In genomic region chr5:136790570-136791196, GRCm38 (mm10) we compare ENCODE assay signal across 7 mouse cellular contexts.
A peak's percentile ranks its signal among the peaks of the same experiment; 100 is the strongest.
DNase-seq lines count a peak whose midpoint lies in the region; ATAC-seq and TF ChIP-seq lines count a peak whose summit lies in the region.

No protein-coding gene starts in this region.

- no peak overlapping the region for H3K9ac ChIP-seq in intestine, embryonic 14.5 days (ENCODE audit: low read length)
- H3K9ac ChIP-seq in midbrain, embryonic 12.5 days (replicated peaks), result no peak overlapping the region

- no peak for TF ChIP-seq POLR2A in small intestine, adult 2 months (IDR thresholded peaks at IDR 0.05; ENCODE audit: low read depth, low read length)

- no peak overlapping the region for H3K4me2 ChIP-seq in intestine, embryonic 14.5 days (ENCODE audit: low read length)
- H3K4me2 ChIP-seq in midbrain, embryonic 12.5 days (replicated peaks), result no peak overlapping the region

- H3K4me1 ChIP-seq in intestine, embryonic 14.5 days (replicated peaks; ENCODE audit: control insufficient read depth, insufficient read depth, low read length), result no peaks in the 10 kb centered on the region
- peaks cover 8% of the 10 kb centered on the region for H3K4me1 ChIP-seq in midbrain, embryonic 12.5 days
- no peaks in the 10 kb centered on the region for H3K4me1 ChIP-seq in small intestine, adult 2 months (ENCODE audit: control insufficient read depth, insufficient read depth, insufficient read length, low read length)

- H3K4me3 ChIP-seq in intestine, embryonic 14.5 days (ENCODE audit: low read depth, low read length), result no peak overlapping the region
- no peak overlapping the region for H3K4me3 ChIP-seq in midbrain, embryonic 12.5 days
- no peak overlapping the region for H3K4me3 ChIP-seq in small intestine, adult 2 months (ENCODE audit: low read depth, low read length)

- no peaks in the 10 kb centered on the region for H3K9me3 ChIP-seq in intestine, embryonic 14.5 days (ENCODE audit: control insufficient read depth, low read length)
- H3K9me3 ChIP-seq in midbrain, embryonic 12.5 days, result no peaks in the 10 kb centered on the region

- intact Hi-C loops in gastrocnemius, postnatal 14 days (cut with DNase I; ENCODE audit: low total_unique reads), result loop anchor here (5.0 kb wide), 1 partner anchor 92 kb away; the partner anchor contains the start of gene Col26a1
- intact Hi-C loops in left cerebral cortex, postnatal 10 days (cut with DNase I), result loop anchor here (1.0 kb wide), 1 partner anchor 91 kb away; no protein-coding TSS in a partner anchor

- peak; percentile 93 for TF ChIP-seq CTCF in small intestine, adult 2 months (IDR thresholded peaks at IDR 0.05; ENCODE audit: extremely low read depth, insufficient read length, insufficient replicate concordance, low read depth, low read length)

- H3K36me3 ChIP-seq in intestine, embryonic 14.5 days (ENCODE audit: control insufficient read depth, insufficient read depth, low read length), result no peaks in the 10 kb centered on the region
- H3K36me3 ChIP-seq in midbrain, embryonic 12.5 days, result no peaks in the 10 kb centered on the region
- H3K36me3 ChIP-seq in small intestine, adult 2 months (ENCODE audit: control insufficient read depth, insufficient read depth, low read length), result no peaks in the 10 kb centered on the region

- peak; percentile 84 to 87 for DNase-seq in adrenal gland, adult 18-20 months (ENCODE audit: low spot score in 2 of 2)
- DNase-seq in embryo, embryonic 10 days (ENCODE audit: low spot score), result peak; percentile 96
- DNase-seq in gastrocnemius, postnatal 14 days, result peak; percentile 87
- DNase-seq in intestine, embryonic 14.5 days (ENCODE audit: low spot score), result peak; percentile 100
- DNase-seq in left cerebral cortex, postnatal 10 days (ENCODE audit: extremely low spot score in 1 of 2, low spot score in 2 of 2), result peak; percentile 90 to 91

- WGBS in intestine, embryonic 14.5 days, result 13% methylated on average over 11 of the region's 11 CpGs
- WGBS in midbrain, embryonic 12.5 days, result 14% methylated on average over 11 of the region's 11 CpGs
- 11% methylated on average over 11 of the region's 11 CpGs for WGBS in small intestine, adult 2 months

- H3K27me3 ChIP-seq in intestine, embryonic 14.5 days (replicated peaks; ENCODE audit: control insufficient read depth, insufficient read depth, low read length), result no peaks in the 10 kb centered on the region
- no peaks in the 10 kb centered on the region for H3K27me3 ChIP-seq in midbrain, embryonic 12.5 days
- no peaks in the 10 kb centered on the region for H3K27me3 ChIP-seq in small intestine, adult 2 months (ENCODE audit: control insufficient read depth, insufficient read depth, low read length)

- ATAC-seq in intestine, embryonic 14.5 days (replicated peaks; ENCODE audit: low FRiP score, low TSS enrichment, low read depth), result peak; percentile 78; the same call in 1 of the 2 replicates
- ATAC-seq in midbrain, embryonic 12.5 days (ENCODE audit: low FRiP score, low read depth), result peak; percentile 94

- no peak overlapping the region for H3K27ac ChIP-seq in intestine, embryonic 14.5 days (ENCODE audit: low read depth)
- peak overlapping the region; percentile 60; the same call in 1 of the 2 replicates for H3K27ac ChIP-seq in midbrain, embryonic 12.5 days (replicated peaks)
- no peak overlapping the region for H3K27ac ChIP-seq in small intestine, adult 2 months (ENCODE audit: insufficient read depth, low read depth, low read length)
